Mouse (Mus musculus): ENCODE measurements around the gene Utf1.

DNA sequence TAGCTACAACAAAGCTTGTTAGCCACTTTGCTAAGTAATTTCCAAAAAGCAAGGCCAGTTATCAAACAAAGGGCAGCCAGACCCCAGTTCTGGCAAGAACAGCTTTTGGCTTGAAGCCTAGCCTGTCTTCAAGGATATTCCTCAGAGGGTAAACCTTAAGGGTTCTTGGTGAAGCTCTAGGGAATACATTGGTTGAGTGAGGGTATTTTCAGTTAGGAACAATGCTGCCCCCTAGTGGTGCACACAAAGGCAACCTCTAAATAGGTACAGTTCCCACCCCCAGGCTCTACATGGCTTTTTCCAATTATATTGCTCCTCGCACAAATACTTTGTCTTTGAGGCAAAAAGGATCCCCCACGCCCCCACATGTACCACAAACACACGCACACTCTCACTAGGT, 51.1 kb downstream of the Utf1 start:
- TF ChIP-seq CTCF (IDR thresholded peaks at IDR 0.05; ENCODE audit: low read depth) (peak; percentile 77), EP300 (IDR thresholded peaks at IDR 0.05; ENCODE audit: low read depth) (no peak)

Data from liver, embryonic 14.5 days (tissue).